13 mouse cellular contexts compared by ENCODE assay signal in the genomic region with DNA sequence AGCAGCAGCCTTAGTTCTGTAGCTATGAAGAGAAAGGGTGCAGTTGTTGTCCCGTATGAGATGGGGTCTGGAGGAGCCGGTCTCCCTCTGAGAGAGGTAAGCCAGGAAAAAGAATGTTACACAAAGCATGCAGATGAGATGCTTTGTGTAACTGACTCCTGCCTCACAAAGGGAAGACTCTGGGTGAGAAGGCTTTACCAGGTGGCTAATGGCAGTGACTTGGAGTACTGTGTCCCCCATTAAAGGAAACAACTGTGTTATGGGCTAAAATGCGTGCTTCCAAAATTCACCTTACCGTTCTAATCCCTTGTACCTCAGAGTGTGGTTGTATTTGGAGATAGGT.
"Had no signal": no experiment of that assay in that cellular context is flagged by ENCODE, and none has a peak within 500 bp of the region (broad histone marks: within the 10 kb centered on the region; RNA-seq: fewer than 3 reads in every experiment).

No protein-coding gene starts in this region.

- H3K27ac ChIP-seq: kidney, postnatal 0 days; limb, embryonic 13.5 days; liver, embryonic 14.5 days; stomach, embryonic 15.5 days had no signal

- H3K36me3 ChIP-seq: limb, embryonic 13.5 days; neural tube, embryonic 15.5 days; stomach, embryonic 15.5 days had no signal

- H3K4me3 ChIP-seq: limb, embryonic 13.5 days; myocyte; neural tube, embryonic 15.5 days; stomach, embryonic 15.5 days had no signal

- H3K9ac ChIP-seq: limb, embryonic 13.5 days; liver, embryonic 14.5 days; neural tube, embryonic 15.5 days; stomach, embryonic 15.5 days had no signal

- H3K9me3 ChIP-seq: limb, embryonic 13.5 days; neural tube, embryonic 15.5 days; stomach, embryonic 15.5 days had no signal

- DNase-seq: kidney, postnatal 36 days; left cerebral cortex, postnatal 4 days; lung, adult 18-20 months; midbrain, embryonic 14.5 days; right cerebral cortex, postnatal 4 days; thymus, adult 2 months; thymus, postnatal 36 days had no signal

- H3K4me2 ChIP-seq: limb, embryonic 13.5 days; neural tube, embryonic 15.5 days; stomach, embryonic 15.5 days had no signal

- H3K27me3 ChIP-seq: stomach, embryonic 15.5 days had no signal
